Mouse (Mus musculus): ENCODE measurements around the gene Tsc22d1. TPM values are rescaled to one million over a fixed set of nuclear protein-coding genes. Genes with fewer than 3 reads are reported as not detected.

The Tsc22d1 gene
- 598 and 623 TPM in 2 replicates for polyA plus RNA-seq (2012; rRNA removed)

DNA sequence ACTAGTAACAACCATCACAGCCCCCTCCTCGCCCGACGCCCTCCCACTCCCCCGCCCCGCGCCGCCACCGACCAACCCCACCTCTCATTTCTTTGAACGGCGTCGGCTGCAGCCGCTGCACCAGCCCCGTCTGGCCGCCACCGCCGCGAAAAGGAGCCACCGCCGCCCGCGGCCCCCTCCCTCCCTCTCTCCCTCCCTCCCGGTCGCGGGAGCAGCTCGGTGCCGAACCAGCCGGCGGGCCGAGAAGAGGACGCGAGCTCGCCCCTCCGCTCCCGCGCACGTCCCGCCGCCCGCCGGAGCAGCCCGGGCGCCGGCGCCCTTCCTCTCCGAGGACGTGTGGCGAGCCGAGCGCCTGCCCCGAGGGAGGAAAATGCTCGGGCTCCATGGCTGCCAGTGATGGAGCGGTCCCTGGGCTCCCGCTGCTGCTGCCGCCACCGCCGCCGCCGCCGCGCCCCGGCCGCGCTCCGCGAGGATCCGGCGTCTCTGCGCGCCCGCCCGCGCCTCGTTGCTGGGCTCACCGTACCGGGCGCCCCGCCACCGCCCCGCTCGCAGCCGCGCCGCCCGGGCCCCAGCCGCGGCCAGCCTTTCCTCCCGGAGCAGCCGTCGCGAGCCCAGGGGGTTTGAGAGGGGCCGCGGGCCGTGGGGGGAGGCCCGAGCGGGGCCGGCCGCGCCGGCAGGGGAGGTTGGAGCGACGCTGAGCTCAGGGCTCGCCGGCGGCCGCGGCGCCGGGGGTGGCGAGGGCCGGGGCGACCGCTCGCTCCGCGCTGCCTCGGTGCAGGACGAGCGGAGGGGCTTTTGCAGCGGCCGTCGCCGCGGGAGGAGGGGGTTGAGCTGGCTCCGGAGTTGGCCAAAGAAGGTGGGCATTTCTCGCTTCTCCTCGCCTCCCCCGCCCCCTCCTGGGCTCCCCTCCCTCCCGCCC lies at the start of gene Tsc22d1:
Gene Tsc22d1 (plus strand): TSS at position 100 of the 919 bp plus-strand sequence.

GRCm38 (mm10) chr14:76556852-76557208 lies 142.1 kb downstream of the Tsc22d1 start, which contains the start of gene Serp2:
TSS of gene Serp2 (minus strand) at chr14:76556889.

Other genes with a start within 250 kb of the Tsc22d1 start
- 109 and 125 TPM in 2 replicates for gene Serp2, start 141.9 kb downstream of the Tsc22d1 start, polyA plus RNA-seq (2012; rRNA removed)

Measured in central nervous system, embryonic 14 days (tissue).